Mouse (Mus musculus): ENCODE measurements around the gene Trim11.

The Trim11 gene

GRCm38 (mm10) chr11:58980381-58980990 is 2.6 kb downstream of the Trim11 start:
- no peak for DNase-seq (ENCODE audit: inconsistent ontology term)

GRCm38 (mm10) chr11:58981541-58982447 is 3.9 kb downstream of the Trim11 start:
- DNase-seq (ENCODE audit: inconsistent ontology term), result no peak

GRCm38 (mm10) chr11:58982471-58983097 is 4.7 kb downstream of the Trim11 start:
- DNase-seq (ENCODE audit: inconsistent ontology term), result no peak

DNA sequence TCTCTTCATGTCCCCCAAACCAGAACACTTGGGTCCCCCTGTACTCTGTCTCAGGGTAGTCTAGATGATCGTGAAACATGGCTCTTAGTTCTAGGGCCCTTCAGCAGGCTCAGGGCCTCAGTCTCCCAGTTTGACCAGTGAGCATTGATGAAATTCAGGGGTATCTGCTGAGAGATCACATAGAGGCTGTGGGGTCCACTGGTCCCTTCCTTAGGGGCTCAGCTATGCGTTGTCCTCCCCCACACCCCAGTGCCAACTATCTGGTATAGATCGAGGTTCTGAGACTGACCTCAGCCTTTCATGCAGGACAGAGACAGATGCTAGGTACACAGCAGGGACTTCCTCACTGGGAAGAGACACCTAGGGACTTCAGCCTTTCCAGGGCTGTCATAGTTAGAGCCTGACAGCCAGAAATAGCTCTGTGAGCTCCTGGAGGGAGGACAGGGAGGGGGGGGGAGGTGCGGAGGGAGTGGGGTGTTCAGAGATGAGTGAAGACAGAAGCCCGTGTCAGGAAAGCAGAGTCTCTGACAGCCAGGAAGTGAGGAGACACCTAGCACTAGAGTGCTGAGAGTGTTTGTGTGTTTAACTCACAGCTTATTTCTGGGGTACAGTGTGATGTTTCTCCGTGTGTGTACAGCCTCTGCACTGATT is 5.9 kb downstream of the Trim11 start:
- DNase-seq (ENCODE audit: inconsistent ontology term), result no peak

DNA sequence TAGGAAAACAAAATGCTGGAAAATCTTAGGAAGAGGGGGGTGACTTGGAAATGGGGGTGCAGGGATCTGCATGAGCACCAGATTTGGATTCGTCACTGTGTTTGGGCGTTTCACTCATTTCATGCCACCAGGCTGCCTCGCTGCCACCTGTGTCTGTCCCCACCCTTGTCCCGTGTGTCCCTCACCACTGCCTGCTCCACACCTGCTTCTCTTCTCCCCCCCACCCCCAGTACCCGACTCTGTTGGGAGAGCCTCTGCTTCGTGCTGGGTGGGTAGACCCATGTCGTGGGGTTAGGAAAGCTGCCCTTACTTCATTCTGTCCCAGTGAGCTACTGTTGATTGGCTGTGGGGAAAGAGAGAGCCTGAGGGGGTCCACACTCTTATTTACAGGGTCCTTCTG is 6.8 kb downstream of the Trim11 start:
- DNase-seq (ENCODE audit: inconsistent ontology term), result no peak

DNA sequence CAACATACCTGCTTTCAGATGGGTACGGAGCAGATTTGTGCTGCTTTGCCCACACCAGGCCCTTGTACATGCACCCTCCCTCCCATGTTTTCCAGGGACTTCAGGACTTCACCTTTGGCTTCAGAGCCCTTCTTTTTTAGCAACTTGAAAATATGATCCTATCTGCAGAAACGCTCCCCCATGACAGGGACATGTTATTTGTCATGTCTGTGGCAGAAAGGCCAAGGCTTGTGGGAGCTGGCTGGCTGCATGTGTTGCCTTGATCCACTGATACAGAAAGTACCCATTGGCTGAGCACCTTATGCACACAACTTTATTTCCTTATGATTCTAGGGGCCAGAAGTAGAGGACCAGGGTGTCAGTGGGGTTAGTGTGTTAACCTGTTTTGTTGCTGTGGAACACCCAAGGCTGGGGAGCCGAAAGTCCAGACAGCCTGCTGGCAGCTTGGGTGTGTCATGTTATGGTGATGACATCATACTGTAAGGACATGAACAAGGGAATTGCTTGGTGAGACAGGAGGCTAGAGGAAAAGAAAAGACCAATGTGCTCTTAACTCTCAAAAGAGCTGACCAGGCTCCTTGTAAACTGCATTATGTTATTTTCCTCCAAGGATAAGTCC is 7.5 kb downstream of the Trim11 start:
- DNase-seq (ENCODE audit: inconsistent ontology term), result no peak

DNA sequence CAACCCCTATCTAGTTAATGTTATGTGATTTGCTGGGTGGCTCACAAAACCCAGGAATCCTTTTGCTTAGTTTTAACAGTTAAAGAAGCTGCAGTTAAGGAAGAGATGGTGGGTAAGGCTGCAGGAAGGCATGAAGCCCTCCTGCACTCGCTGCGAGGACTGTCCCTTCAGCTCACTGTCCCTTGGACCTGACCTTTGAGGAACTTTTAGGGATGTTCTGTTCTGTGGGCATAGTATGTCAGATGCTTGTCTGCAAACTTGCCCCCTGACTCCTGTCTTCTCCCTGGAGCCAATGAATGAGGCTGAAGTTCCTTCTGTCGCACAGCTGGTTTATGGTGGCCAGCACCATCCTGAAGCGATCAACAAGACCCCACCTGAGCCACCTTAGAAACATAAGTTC is 11.3 kb downstream of the Trim11 start:
- DNase-seq (ENCODE audit: inconsistent ontology term), result no peak

GRCm38 (mm10) chr11:58990141-58990540 is 12.2 kb downstream of the Trim11 start:
- no peak for DNase-seq (ENCODE audit: inconsistent ontology term)

DNA sequence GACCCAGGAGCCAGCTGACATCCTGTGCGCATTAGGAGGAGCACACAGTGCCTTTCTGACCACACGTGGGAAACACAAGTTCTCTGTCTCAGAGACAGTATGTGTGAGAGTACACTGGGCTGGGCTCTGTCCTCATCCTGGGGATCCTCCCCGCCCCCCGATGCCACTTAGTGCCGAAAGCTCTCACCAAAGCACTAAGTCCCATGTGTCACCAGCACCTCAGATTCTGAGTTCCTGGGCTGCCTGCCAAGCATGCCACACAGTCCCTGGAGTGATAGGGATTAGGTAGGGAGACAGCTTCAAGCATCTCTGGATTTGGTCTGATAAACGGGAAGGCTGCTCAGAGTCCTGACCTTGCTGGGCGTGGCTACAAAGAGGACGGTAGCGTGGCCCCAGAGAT is 12.9 kb downstream of the Trim11 start:
- no peak for DNase-seq (ENCODE audit: inconsistent ontology term)

DNA sequence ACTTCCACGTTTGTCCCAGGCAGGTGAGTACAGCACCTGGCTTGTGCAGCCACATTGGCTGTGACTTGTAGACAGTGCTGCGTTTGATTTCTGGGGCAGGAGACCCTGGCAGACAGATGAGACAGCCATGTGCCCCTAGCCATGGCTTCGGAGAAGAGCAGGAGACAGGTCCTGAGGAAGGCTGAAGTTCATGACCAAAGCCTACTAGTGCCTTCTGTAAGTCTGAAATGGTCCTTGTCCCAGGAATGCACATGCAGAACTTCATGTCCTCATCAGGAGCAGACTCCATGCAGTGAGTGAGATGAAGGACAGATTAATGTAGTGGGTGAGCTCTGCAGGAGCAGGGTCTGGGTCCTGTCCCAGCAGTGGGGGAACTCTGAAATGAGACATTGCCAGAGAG is 14.0 kb downstream of the Trim11 start:
- DNase-seq (ENCODE audit: inconsistent ontology term), result no peak

DNA sequence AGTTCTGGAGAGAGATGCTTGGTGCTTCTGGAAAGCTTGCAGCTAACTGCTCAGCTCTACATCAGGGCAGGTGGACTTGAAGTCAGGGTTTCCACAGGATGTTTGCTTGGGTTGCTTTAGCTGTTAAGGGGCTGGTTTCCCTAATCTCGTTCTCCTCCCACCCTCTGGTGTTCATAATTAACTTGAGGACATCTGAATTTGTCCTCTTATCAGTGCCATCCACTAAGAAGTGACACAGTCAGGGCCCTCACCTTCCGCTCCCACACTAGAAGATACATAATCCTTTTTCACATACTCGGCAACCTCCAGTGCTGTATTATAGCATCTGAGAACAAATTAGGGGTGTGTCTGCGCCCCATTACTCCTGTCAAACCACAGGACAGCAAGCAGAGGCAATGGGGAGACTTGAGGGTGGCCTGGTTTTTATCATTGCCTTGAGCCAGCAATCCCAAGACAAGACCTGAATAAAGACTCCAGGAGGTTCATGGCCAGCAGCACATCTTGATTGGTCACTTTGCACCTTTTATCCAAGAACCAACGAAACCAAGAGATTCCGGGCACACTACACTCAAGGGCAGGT is 15.3 kb downstream of the Trim11 start:
- DNase-seq (ENCODE audit: inconsistent ontology term), result no peak

- DNase-seq (ENCODE audit: inconsistent ontology term), result peak; percentile 81
Measured at GRCm38 (mm10) chr11:58994337-58994826, 16.5 kb downstream of the Trim11 start.

- DNase-seq (ENCODE audit: inconsistent ontology term), result no peak
Measured at GRCm38 (mm10) chr11:58995061-58995806, 17.3 kb downstream of the Trim11 start.

DNA sequence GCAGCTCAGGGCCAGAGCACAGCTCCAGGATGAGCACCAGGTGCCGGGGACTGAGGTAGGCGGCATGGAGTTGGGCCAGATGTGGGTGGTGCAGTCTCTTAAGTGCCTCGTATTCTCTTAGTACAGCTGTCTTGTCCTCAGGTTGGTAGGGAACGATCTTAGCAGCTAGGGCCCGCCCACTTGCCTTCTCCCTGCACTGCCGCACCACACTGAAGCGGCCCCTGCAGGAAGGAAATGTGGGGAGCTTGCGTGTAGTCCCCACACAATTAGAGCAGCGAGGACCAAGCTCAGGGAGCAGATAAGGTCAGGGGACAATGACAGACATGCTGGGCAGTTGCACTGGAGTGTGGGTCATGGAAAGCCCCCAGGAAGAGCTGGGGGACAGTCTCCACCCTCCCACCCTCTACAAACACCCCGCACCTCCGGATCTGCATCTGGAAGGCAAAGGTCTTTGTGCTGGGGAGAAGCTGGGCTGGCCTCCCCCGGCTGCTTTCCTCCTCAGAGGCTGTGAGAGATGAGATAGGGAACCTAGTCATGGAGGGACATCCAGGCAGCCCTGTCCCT is 18.0 kb downstream of the Trim11 start:
- no peak for DNase-seq (ENCODE audit: inconsistent ontology term)

GRCm38 (mm10) chr11:58997541-58997940 is 19.6 kb downstream of the Trim11 start:
- no peak for DNase-seq (ENCODE audit: inconsistent ontology term)

DNA sequence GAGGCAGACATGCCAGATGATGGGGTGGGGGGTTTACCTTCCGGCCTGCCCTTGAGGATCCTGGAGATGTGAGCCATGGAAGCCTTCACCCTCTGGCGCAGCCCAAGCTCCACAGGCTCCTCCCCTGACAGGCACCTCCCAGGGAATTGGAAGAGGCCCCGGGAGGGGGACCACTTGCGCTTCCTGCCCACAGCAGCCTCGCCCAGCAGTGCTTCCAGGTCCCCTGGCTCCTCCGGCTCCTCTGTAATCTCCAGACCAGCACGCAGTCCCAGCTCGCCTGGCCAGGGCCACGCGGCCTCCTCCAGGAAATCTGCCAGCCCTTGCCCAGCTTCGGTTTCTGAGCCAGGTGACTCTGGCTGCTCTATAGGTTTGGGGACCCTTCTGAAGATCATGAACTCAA is 21.3 kb downstream of the Trim11 start:
- DNase-seq (ENCODE audit: inconsistent ontology term), result no peak

- no peak for DNase-seq (ENCODE audit: inconsistent ontology term)
Measured at GRCm38 (mm10) chr11:58999830-59000229, 21.9 kb downstream of the Trim11 start.

DNA sequence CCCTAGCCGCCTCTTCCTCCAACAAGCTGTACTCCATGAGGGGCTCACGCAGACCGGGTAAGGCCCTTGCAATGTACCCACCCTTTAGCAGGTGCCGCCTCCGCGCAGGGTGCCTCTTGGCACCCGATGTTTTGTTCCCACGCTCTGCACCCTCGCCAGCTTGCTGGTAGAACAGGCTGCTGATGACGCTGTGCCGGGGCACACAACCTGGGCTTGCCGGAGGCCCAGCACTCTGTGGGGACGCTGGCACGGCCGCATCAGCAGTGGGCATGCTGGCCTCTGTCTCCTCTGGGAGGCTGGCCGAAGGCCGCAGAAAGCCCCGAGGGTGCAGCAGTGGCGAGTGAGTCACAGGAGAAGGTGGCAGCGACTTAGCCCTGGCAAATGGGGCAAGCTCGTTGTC is 22.7 kb downstream of the Trim11 start:
- no peak for DNase-seq (ENCODE audit: inconsistent ontology term)

GRCm38 (mm10) chr11:59002327-59003079 is 24.6 kb downstream of the Trim11 start:
- no peak for DNase-seq (ENCODE audit: inconsistent ontology term)

All from Muller cell, postnatal 12 days (primary cell).